Mouse (Mus musculus) brain, embryonic 14.5 days (tissue): Measurements from ENCODE around the gene Fkbp14. TPM values are rescaled to one million over a fixed set of nuclear protein-coding genes. Genes with fewer than 3 reads are reported as not detected.

Experiments
- DNase-seq: peaks from one replicate; pipeline ENCODE4 v3.0.0-alpha.2; 2011; ENCODE audit warnings: low read depth
- CTCF ChIP-seq: fragments of 200-500 bp; IDR thresholded peaks from 2 replicates; pipeline ENCODE4 v1.5.1; 2012; ENCODE audit warnings: inconsistent platforms, mild to moderate bottlenecking, moderate library complexity, borderline replicate concordance; ENCODE audit not compliant: insufficient read depth, insufficient read length; ENCODE audit errors: extremely low read depth
- POLR2A ChIP-seq: fragments of 200-500 bp; IDR thresholded peaks from 2 replicates; pipeline ENCODE4 v1.6.1; 2012; ENCODE audit warnings: mild to moderate bottlenecking, inconsistent platforms, borderline replicate concordance; ENCODE audit not compliant: poor library complexity, insufficient read depth, insufficient read length, severe bottlenecking; ENCODE audit errors: extremely low read depth
- polyA plus RNA-seq: library from polyadenylated mRNA; depleted of rRNA; stranded (reverse); fragments of >200 nt; gene quantifications from 2 replicates; pipeline ENCODE4 v1.2.3, GENCODE M21; 2012

The Fkbp14 gene
- polyA plus RNA-seq, 1 experiment, result 11.6 TPM

- TF ChIP-seq CTCF, result 0 out of 2 replicates have a peak, but pooled peaks have one; percentile 8
- peak; percentile 50; the same call in 1 of the 2 replicates for TF ChIP-seq POLR2A
Measured at GRCm38 (mm10) chr6:54565665-54566545, 31.2 kb downstream of the Fkbp14 start, which contains the start of gene Scrn1. Scrn1 (minus strand) TSS chr6:54566489.

GRCm38 (mm10) chr6:54565012-54565411 lies 32.1 kb downstream of the Fkbp14 start:
- DNase-seq, result peak; percentile 89
- TF ChIP-seq CTCF (no peak), POLR2A (no peak)

More at GRCm38 (mm10) chr6:54565665-54566545, 31.2 kb downstream of the Fkbp14 start, which contains the start of gene Scrn1:
- DNase-seq, result peak; percentile 95

- TF ChIP-seq POLR2A (no peak), CTCF (no peak)
- DNase-seq, result peak; percentile 57
Measured at GRCm38 (mm10) chr6:54564506-54564991, 32.6 kb downstream of the Fkbp14 start.

GRCm38 (mm10) chr6:54563561-54563960 lies 33.5 kb downstream of the Fkbp14 start:
- TF ChIP-seq POLR2A (no peak), CTCF (no peak)
- no peak for DNase-seq

GRCm38 (mm10) chr6:54562018-54562809 lies 34.9 kb downstream of the Fkbp14 start:
- TF ChIP-seq CTCF (no peak), POLR2A (no peak)
- no peak for DNase-seq

- DNase-seq, result no peak
- TF ChIP-seq POLR2A (no peak), CTCF (no peak)
Measured at GRCm38 (mm10) chr6:54558466-54558865, 38.6 kb downstream of the Fkbp14 start.

- no peak for TF ChIP-seq CTCF
- no peak for TF ChIP-seq POLR2A
- no peak for DNase-seq
Measured at GRCm38 (mm10) chr6:54557671-54558070, 39.4 kb downstream of the Fkbp14 start.

- TF ChIP-seq POLR2A (no peak), CTCF (no peak)
- no peak for DNase-seq
Measured at GRCm38 (mm10) chr6:54555816-54556215, 41.3 kb downstream of the Fkbp14 start.

- DNase-seq, result peak; percentile 97
- 0 out of 2 replicates have a peak, but pooled peaks have one; percentile 5 for TF ChIP-seq CTCF
- no peak for TF ChIP-seq POLR2A
Measured at GRCm38 (mm10) chr6:54554341-54555110, 42.6 kb downstream of the Fkbp14 start.

GRCm38 (mm10) chr6:54553632-54554031 lies 43.5 kb downstream of the Fkbp14 start:
- TF ChIP-seq POLR2A (no peak), CTCF (no peak)
- peak; percentile 67 for DNase-seq
